Mouse (Mus musculus) frontal cortex, postnatal 36 days (tissue): ENCODE measurements around the gene Pcnp.
"Not testable (repeated sequence)": the region's sequence is repeated elsewhere in the genome, so short reads cannot be mapped to it uniquely, and the experiment has no call there.

Experiments used
- DNase-seq, 2 experiments: peaks; one replicate each; pipeline ENCODE4 v3.0.0; 2022; ENCODE audit warnings: low spot score in 2 of 2

The Pcnp gene

DNA sequence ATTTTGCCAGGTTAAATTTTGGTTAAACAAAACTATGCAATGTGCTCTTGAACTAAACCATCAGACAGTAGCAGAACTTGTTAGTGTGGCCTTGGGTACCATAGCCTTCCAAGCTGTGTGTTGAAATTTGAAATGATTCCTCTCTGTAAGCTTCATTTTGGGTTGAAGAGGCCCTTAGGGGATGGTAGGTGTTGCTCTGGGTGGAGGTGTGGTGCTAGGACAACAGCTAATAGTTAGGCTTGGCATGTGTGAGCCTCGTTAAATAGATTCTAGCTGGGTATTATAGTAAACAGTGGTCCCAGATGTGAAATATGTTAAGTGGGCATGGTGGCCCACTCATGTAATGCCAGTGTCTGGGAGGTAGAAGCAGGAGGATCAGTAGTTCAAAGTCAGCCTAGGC lies 62.3 kb downstream of the Pcnp start:
- DNase-seq = no peak

DNA sequence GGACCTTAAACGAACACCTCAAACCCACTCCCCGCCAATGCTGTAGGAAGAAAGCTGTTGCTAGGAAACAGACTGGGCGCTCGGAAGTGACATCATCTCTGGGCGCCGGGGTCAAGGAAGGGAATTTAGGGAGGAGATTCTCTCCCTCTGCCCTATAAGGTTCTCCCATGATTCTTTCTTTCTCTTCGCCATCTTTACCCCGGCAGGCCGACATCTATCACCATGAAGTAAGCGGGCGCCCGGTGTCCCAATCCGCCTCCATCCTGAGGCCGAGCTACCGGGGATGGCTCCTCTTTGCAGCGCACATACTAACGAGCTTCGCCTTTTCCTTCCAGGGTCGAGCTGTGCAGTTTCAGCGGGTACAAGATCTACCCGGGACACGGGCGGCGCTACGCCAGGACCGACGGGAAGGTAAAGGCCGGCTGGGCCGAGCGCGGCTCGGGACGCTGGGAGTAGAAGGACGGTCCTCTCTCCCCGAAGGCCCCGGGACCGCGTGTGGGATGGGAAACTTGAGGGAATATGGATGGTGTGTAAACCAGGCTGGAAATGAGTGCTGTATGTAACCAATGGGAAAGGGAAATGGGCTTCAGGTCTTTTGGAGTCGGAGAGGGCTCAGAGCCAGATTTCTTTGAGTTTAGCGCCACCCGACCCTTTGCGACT lies 63.2 kb downstream of the Pcnp start, which contains the start of gene Rpl24:
Gene Rpl24 (plus strand): TSS at position 64 of the 660 bp plus-strand sequence.
- peak; percentile 97 to 98 for DNase-seq

DNA sequence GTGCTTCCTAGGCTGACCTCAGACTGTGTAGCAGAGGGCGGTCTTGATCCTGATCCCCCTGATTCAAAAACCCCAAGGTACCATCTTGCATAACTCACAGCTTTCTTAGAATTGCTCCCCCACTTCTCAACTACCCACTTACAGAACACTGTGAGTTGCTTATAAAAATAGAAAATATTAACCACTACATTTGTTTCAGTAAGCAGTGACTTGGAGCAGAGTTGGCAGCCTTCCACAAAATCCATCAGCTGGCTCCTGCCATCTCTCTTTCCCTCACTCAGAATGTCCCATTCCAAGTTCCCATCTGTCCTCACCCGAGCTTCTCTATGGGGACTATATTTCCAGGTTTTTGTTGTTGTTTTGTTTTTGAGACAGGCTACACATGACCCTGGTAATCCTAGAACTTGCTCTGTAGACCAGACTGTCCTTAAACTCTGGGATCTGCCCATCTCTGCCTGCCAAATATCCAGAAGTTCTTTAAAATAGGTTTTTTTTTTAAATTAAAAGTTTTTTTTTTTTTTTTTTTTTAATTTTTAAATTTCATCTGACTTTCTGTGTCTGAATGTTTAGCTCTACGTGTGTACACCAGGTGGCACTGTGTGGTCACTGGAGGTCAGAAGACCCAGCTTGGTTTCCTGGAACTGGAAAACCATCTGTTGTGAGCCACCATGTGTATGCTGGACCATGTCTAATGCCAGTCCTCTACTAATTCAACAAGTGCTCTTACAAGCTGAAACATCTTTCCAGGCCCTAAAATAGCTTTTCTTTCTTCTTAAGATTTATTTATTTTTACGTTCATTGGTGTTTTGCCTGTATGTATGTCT lies 65.2 kb downstream of the Pcnp start:
- DNase-seq = peak in 1 of 2 experiments; percentile 47

DNA sequence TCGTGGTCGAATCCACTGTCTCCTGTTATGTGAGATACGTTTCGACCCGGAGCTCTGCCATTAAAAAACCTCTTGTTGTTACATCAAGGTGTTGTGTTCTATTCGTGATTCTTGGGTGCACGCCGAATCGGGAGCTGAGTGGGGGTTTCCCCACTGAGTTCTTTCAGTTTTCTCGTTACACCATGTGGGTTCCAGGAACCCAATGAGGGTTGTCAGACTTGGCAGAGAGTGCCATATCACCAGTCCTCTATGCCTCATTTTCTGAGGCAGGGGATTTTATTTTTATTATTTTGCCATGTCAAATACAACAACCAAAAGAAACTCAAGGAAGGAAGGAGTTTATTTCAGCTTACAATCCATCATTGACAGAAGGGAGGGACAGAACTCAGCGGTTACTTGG lies 66.5 kb downstream of the Pcnp start:
- not testable (repeated sequence) for DNase-seq
